Mouse (Mus musculus): Measurements from ENCODE around the gene Pcdh9. TPM values are rescaled to one million over a fixed set of nuclear protein-coding genes. Genes with fewer than 3 reads are reported as not detected.

The Pcdh9 gene
- 33.7 and 40.4 TPM in 2 replicates for polyA plus RNA-seq (2014; fragmentation: Nextera tagmentation; extraction: Ambion mirVana)

DNA sequence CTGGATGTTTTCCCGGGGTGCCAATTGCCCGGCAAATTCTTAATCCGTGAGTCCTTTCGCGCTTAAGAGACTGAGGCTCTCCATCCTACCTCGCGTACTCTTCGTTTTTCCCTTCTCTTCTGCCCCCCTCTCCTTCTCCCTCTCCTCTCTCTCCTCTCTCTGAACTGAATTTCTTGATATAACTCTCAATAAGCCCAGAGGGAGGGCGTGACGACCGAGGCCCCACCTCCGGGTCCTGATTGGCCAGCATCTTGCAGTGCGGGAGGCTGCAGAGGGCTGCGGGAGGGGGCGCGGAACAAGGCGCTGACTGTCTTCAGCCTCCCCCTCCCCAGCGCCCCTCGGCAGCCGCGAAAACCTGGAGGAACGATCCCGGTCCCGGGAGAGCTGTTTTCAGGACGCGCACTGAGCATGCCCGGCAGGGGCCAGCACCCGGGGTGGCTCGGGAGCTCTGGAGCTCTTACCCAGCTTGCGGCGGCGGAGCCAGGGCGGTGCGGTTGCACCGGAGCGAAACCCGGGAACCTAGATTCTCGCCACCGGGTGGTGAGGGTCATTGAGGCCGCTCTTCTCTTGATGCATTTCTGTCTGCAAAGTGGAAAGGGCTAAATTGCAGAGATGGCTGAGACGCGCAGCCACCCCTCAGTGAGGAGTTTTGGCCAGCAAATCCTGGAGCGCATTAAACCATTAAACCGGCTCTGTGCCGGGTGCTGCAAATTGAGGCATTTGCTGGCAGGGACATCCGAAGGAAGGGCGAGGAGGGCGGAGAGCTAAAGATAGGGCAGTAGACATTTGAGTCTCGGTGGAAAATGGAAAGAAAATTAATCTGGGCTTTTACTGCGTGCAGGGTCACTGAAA, at the start of gene Pcdh9:
Gene Pcdh9 (minus strand): TSS at position 161 of the 852 bp plus-strand sequence.
- H3K4me2 ChIP-seq (ENCODE audit: low read depth, low read length): peak within 1 kb of the TSS; percentile 76
- H3K36me3 ChIP-seq (ENCODE audit: control insufficient read depth, insufficient read depth, low read length): no peaks in the 10 kb centered on the region
- WGBS: 0% methylated on average over 43 of the region's 50 CpGs
- H3K27ac ChIP-seq (replicated peaks; ENCODE audit: low read depth, low read length): peak within 1 kb of the TSS; percentile 67
- peak within 1 kb of the TSS; percentile 68 for H3K9ac ChIP-seq (ENCODE audit: low read depth, low read length)
- no peaks in the 10 kb centered on the region for H3K9me3 ChIP-seq (ENCODE audit: control insufficient read depth, low read length)
- DNase-seq (ENCODE audit: low spot score) (peak; percentile 98), ATAC-seq (ENCODE audit: low read depth) (peak; percentile 99)
- H3K4me1 ChIP-seq (ENCODE audit: control insufficient read depth, insufficient read depth, low read length): peaks cover 4% of the 10 kb centered on the region; the same call in 1 of the 2 replicates
- no peaks in the 10 kb centered on the region; the same call in 1 of the 2 replicates for H3K27me3 ChIP-seq (replicated peaks; ENCODE audit: control insufficient read depth, insufficient read depth, low read length)
- peak within 1 kb of the TSS; percentile 66 for H3K4me3 ChIP-seq (ENCODE audit: low read depth, low read length)

GRCm38 (mm10) chr14:93906928-93907327, 16.4 kb upstream of the Pcdh9 start:
- DNase-seq (ENCODE audit: low spot score) (no peak), ATAC-seq (ENCODE audit: low read depth) (no peak)
- Histone ChIP-seq H3K4me2 (ENCODE audit: low read depth, low read length) (no peak overlapping the region), H3K9me3 (ENCODE audit: control insufficient read depth, low read length) (no peaks in the 10 kb centered on the region), H3K4me1 (ENCODE audit: control insufficient read depth, insufficient read depth, low read length) (no peaks in the 10 kb centered on the region), H3K36me3 (ENCODE audit: control insufficient read depth, insufficient read depth, low read length) (no peaks in the 10 kb centered on the region), H3K4me3 (ENCODE audit: low read depth, low read length) (no peak overlapping the region), H3K9ac (ENCODE audit: low read depth, low read length) (no peak overlapping the region), H3K27ac (replicated peaks; ENCODE audit: low read depth, low read length) (no peak overlapping the region), H3K27me3 (replicated peaks; ENCODE audit: control insufficient read depth, insufficient read depth, low read length) (no peaks in the 10 kb centered on the region)
- 79% methylated on average over 1 of the region's 1 CpGs for WGBS

GRCm38 (mm10) chr14:93898533-93898932, 8.1 kb upstream of the Pcdh9 start:
- Histone ChIP-seq H3K9me3 (ENCODE audit: control insufficient read depth, low read length) (no peaks in the 10 kb centered on the region), H3K36me3 (ENCODE audit: control insufficient read depth, insufficient read depth, low read length) (no peaks in the 10 kb centered on the region), H3K9ac (ENCODE audit: low read depth, low read length) (no peak overlapping the region), H3K27ac (replicated peaks; ENCODE audit: low read depth, low read length) (no peak overlapping the region), H3K4me2 (ENCODE audit: low read depth, low read length) (no peak overlapping the region), H3K27me3 (replicated peaks; ENCODE audit: control insufficient read depth, insufficient read depth, low read length) (no peaks in the 10 kb centered on the region), H3K4me1 (ENCODE audit: control insufficient read depth, insufficient read depth, low read length) (no peaks in the 10 kb centered on the region), H3K4me3 (ENCODE audit: low read depth, low read length) (no peak overlapping the region)
- DNase-seq (ENCODE audit: low spot score) (no peak), ATAC-seq (ENCODE audit: low read depth) (no peak)

GRCm38 (mm10) chr14:93895131-93895530, 4.7 kb upstream of the Pcdh9 start:
- DNase-seq (ENCODE audit: low spot score): no peak
- WGBS: 83% methylated on average over 3 of the region's 3 CpGs
- H3K9me3 ChIP-seq (ENCODE audit: control insufficient read depth, low read length): no peaks in the 10 kb centered on the region
- H3K27ac ChIP-seq (replicated peaks; ENCODE audit: low read depth, low read length): no peak overlapping the region
- no peaks in the 10 kb centered on the region; the same call in 1 of the 2 replicates for H3K27me3 ChIP-seq (replicated peaks; ENCODE audit: control insufficient read depth, insufficient read depth, low read length)
- no peak overlapping the region for H3K9ac ChIP-seq (ENCODE audit: low read depth, low read length)
- H3K4me1 ChIP-seq (ENCODE audit: control insufficient read depth, insufficient read depth, low read length): 0 out of 2 replicates have a peak, but pooled peaks cover 4% of the 10 kb centered on the region
- H3K36me3 ChIP-seq (ENCODE audit: control insufficient read depth, insufficient read depth, low read length): no peaks in the 10 kb centered on the region
- ATAC-seq (ENCODE audit: low read depth): no peak
- no peak overlapping the region for H3K4me2 ChIP-seq (ENCODE audit: low read depth, low read length)
- no peak overlapping the region for H3K4me3 ChIP-seq (ENCODE audit: low read depth, low read length)

- Histone ChIP-seq H3K9ac (ENCODE audit: low read depth, low read length) (peak overlapping the region; percentile 68), H3K9me3 (ENCODE audit: control insufficient read depth, low read length) (no peaks in the 10 kb centered on the region), H3K4me2 (ENCODE audit: low read depth, low read length) (peak overlapping the region; percentile 76), H3K4me3 (ENCODE audit: low read depth, low read length) (peak overlapping the region; percentile 66), H3K27ac (replicated peaks; ENCODE audit: low read depth, low read length) (peak overlapping the region; percentile 67), H3K4me1 (ENCODE audit: control insufficient read depth, insufficient read depth, low read length) (peaks cover 4% of the 10 kb centered on the region; the same call in 1 of the 2 replicates), H3K27me3 (replicated peaks; ENCODE audit: control insufficient read depth, insufficient read depth, low read length) (no peaks in the 10 kb centered on the region; the same call in 1 of the 2 replicates), H3K36me3 (ENCODE audit: control insufficient read depth, insufficient read depth, low read length) (no peaks in the 10 kb centered on the region)
- ATAC-seq (ENCODE audit: low read depth) (no peak), DNase-seq (ENCODE audit: low spot score) (peak; percentile 35)
- WGBS: under 1% methylated on average over 11 of the region's 13 CpGs
These were observed 880 bp upstream of the Pcdh9 start for GRCm38 (mm10) chr14:93891371-93891746.

DNA sequence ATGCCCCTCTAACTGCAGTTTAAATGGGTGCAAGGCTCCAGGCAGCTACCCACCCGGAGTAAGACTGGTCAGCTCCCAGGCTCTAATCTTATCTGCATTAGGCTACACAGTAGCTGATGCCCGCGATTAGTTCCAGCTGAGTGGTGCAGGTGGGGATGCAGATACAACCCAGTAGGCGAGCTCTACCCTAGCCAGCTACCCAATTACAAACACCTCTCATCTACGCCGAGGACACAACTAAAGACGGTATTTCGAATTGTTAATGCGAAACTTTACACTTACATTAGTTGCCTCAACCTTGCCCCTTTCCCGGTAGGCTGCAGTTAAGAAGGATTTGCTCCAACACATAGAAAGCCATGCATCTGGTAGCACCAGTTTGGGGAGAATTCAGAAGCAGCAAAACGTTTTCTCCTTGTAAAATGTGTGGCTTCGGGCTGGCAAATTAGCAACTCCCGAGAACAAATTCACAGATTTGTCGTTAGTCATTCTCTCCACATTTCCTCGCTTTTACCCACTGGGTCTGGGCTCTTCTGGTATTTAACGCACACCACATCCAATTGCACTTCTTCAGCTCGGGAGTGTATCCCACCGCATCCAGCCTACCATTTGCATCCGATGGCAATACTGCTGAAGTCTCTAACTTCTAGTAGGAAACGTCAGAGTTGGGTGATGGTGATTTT, 500 bp downstream of the Pcdh9 start:
- peak overlapping the region; percentile 76 for H3K4me2 ChIP-seq (ENCODE audit: low read depth, low read length)
- H3K9ac ChIP-seq (ENCODE audit: low read depth, low read length): peak overlapping the region; percentile 53
- peak; percentile 28 for ATAC-seq (ENCODE audit: low read depth)
- no peaks in the 10 kb centered on the region; the same call in 1 of the 2 replicates for H3K27me3 ChIP-seq (replicated peaks; ENCODE audit: control insufficient read depth, insufficient read depth, low read length)
- H3K27ac ChIP-seq (replicated peaks; ENCODE audit: low read depth, low read length): peak overlapping the region; percentile 61
- peak overlapping the region; percentile 66 for H3K4me3 ChIP-seq (ENCODE audit: low read depth, low read length)
- WGBS: under 1% methylated on average over 20 of the region's 20 CpGs
- DNase-seq (ENCODE audit: low spot score): peak; percentile 35
- H3K9me3 ChIP-seq (ENCODE audit: control insufficient read depth, low read length): no peaks in the 10 kb centered on the region
- no peaks in the 10 kb centered on the region for H3K36me3 ChIP-seq (ENCODE audit: control insufficient read depth, insufficient read depth, low read length)
- peaks cover 4% of the 10 kb centered on the region; the same call in 1 of the 2 replicates for H3K4me1 ChIP-seq (ENCODE audit: control insufficient read depth, insufficient read depth, low read length)

DNA sequence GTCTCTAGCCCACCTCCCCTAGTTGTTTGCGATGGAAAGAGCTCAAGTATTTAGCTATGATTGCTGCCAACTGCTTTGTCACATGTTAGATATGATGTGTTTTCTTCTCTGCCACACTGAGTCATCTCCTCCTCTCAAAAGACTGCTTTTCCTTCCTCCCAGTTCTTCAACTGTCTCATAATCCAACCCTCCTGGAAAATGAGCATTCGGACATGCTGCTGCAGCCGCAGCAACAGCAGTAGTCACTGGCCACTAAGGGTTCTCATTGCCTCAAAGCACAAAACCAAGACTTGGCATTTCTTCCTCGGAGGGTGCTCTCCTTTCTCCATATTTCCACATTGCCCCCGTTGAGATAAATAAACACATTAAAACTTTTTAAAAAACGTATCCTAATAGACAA, 1.2 kb downstream of the Pcdh9 start:
- 25% methylated on average over 6 of the region's 6 CpGs for WGBS
- H3K9ac ChIP-seq (ENCODE audit: low read depth, low read length): peak overlapping the region; percentile 53
- peaks cover 4% of the 10 kb centered on the region; the same call in 1 of the 2 replicates for H3K4me1 ChIP-seq (ENCODE audit: control insufficient read depth, insufficient read depth, low read length)
- no peaks in the 10 kb centered on the region for H3K36me3 ChIP-seq (ENCODE audit: control insufficient read depth, insufficient read depth, low read length)
- no peaks in the 10 kb centered on the region; the same call in 1 of the 2 replicates for H3K27me3 ChIP-seq (replicated peaks; ENCODE audit: control insufficient read depth, insufficient read depth, low read length)
- no peak overlapping the region for H3K27ac ChIP-seq (replicated peaks; ENCODE audit: low read depth, low read length)
- no peaks in the 10 kb centered on the region for H3K9me3 ChIP-seq (ENCODE audit: control insufficient read depth, low read length)
- ATAC-seq (ENCODE audit: low read depth): no peak
- peak overlapping the region; percentile 76 for H3K4me2 ChIP-seq (ENCODE audit: low read depth, low read length)
- DNase-seq (ENCODE audit: low spot score): no peak
- peak overlapping the region; percentile 66 for H3K4me3 ChIP-seq (ENCODE audit: low read depth, low read length)

DNA sequence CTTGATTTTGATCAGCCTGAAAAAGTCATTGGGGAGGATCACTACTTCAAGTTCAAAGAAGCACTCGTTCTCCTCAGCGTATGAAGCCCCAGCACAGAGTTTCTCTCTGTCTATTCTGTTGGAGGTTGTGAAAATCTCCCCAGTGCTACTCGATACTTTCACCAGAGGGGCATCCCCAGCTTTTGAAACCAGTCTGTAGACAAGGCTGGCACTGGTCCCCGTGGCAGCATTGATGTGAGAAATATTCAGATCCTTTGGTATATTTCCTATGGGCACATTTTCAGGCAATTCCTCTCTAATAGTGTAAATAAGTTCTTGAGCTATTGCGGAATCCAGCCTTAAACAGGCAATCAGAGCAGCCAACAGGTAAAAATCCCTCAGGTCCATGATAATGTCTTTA, 2.1 kb downstream of the Pcdh9 start:
- H3K9me3 ChIP-seq (ENCODE audit: control insufficient read depth, low read length): no peaks in the 10 kb centered on the region
- no peaks in the 10 kb centered on the region; the same call in 1 of the 2 replicates for H3K27me3 ChIP-seq (replicated peaks; ENCODE audit: control insufficient read depth, insufficient read depth, low read length)
- 69% methylated on average over 5 of the region's 5 CpGs for WGBS
- H3K9ac ChIP-seq (ENCODE audit: low read depth, low read length): no peak overlapping the region
- H3K36me3 ChIP-seq (ENCODE audit: control insufficient read depth, insufficient read depth, low read length): no peaks in the 10 kb centered on the region
- ATAC-seq (ENCODE audit: low read depth): no peak
- peaks cover 4% of the 10 kb centered on the region; the same call in 1 of the 2 replicates for H3K4me1 ChIP-seq (ENCODE audit: control insufficient read depth, insufficient read depth, low read length)
- H3K4me2 ChIP-seq (ENCODE audit: low read depth, low read length): peak overlapping the region; percentile 76
- DNase-seq (ENCODE audit: low spot score): no peak
- H3K4me3 ChIP-seq (ENCODE audit: low read depth, low read length): peak overlapping the region; percentile 66
- no peak overlapping the region for H3K27ac ChIP-seq (replicated peaks; ENCODE audit: low read depth, low read length)

All from embryonic facial prominence, embryonic 14.5 days (tissue).